Mouse (Mus musculus): ENCODE measurements around the gene Mtmr12. TPM values are rescaled to one million over a fixed set of nuclear protein-coding genes. Genes with fewer than 3 reads are reported as not detected.

Mtmr12 gene
- polyA plus RNA-seq, 2 experiments, result 16.6 to 20.7 TPM

DNA sequence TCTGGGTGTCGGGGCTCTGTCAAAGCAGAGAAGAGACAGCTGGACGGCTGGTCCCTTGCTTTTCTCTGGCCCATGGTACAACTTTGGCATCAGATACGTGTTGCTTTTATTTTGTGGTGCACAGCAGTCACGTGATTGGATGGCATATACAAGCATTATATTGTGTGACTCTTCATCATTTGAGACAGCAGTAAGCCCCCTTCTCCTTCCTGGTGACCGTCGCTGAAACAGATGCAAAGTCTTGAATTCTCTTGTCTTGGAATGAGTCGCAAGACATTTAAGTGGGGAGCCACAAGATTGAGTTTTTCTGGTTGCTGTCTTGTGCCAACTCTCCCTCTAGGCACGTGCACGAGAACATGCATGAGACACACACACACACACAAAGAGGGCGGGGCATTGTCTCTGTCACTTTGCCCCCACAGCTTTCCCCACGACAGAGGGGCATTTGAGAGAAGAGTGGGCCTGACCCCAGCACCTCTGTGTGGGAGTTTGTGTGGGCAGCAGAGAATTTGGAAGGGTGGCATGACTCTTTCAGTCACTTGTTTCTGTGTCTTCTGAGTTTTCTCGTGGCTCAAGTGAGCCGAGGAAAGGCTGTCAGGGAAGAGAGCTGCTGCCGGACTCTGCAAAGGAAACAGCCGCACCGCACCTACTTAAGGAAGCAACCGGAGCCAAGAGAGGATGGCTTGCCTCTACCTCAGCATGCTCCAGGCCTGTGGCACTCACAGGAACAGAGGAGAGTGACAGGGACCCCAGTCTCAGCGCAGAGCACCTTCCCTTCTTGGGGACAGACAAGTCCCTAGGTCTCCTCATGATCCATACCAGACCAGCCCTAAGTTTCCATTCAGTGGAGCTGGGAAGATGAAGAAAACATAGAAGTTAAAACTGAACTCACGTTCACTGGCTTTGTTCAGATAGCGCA is 9.8 kb upstream of the Mtmr12 start:
- peak overlapping the region; percentile 28 for H3K4me2 ChIP-seq (replicated peaks; ENCODE audit: low read depth, low read length, severe bottlenecking)
- H3K4me1 ChIP-seq (ENCODE audit: control insufficient read depth, insufficient read depth, low read length), result peaks cover 28% of the 10 kb centered on the region
- no peak for TF ChIP-seq POLR2A (IDR thresholded peaks at IDR 0.05; ENCODE audit: borderline replicate concordance, extremely low read depth, insufficient read depth, insufficient read length)
- ATAC-seq (ENCODE audit: low FRiP score, low read depth) (no peak), DNase-seq (ENCODE audit: low spot score) (no peak)
- no peaks in the 10 kb centered on the region for H3K9me3 ChIP-seq (ENCODE audit: control insufficient read depth, low read length)
- peaks cover 5% of the 10 kb centered on the region; the same call in 1 of the 2 replicates for H3K36me3 ChIP-seq (ENCODE audit: control insufficient read depth, insufficient read depth, low read length)
- no peaks in the 10 kb centered on the region for H3K27me3 ChIP-seq (ENCODE audit: control insufficient read depth, insufficient read depth, low read length)
- no peak overlapping the region; the same call in 1 of the 2 replicates for H3K9ac ChIP-seq (ENCODE audit: low read depth, low read length, severe bottlenecking)
- peak overlapping the region; percentile 84 for H3K27ac ChIP-seq (replicated peaks; ENCODE audit: low read depth, low read length)
- WGBS, result 70% methylated on average over 20 of the region's 20 CpGs
- H3K4me3 ChIP-seq (replicated peaks; ENCODE audit: low read length), result no peak overlapping the region

DNA sequence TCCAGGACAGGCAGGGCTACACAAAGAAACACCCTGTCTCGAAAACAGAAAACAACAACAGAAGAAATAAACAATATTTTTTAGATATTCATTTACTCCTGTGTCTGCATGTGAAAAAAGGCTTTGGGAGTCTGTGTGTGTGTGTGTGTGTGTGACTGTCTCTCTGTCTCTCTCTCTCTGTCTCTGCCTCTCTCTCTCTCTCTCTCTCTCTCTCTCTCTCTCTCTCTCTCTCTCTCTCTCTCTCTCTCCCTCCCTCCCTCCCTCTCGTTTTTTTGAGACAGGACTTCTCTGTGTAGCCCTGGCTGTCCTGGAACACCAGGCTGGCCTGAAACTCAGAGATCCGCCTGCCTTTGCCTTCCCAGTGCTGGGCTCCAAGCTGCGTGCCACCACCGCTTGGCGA is 8.9 kb upstream of the Mtmr12 start:
- no peak for TF ChIP-seq POLR2A (IDR thresholded peaks at IDR 0.05; ENCODE audit: borderline replicate concordance, extremely low read depth, insufficient read depth, insufficient read length)
- DNase-seq (ENCODE audit: low spot score) (no peak), ATAC-seq (ENCODE audit: low FRiP score, low read depth) (no peak)
- Histone ChIP-seq H3K27me3 (ENCODE audit: control insufficient read depth, insufficient read depth, low read length) (no peaks in the 10 kb centered on the region), H3K9ac (ENCODE audit: low read depth, low read length, severe bottlenecking) (no peak overlapping the region), H3K4me1 (ENCODE audit: control insufficient read depth, insufficient read depth, low read length) (peaks cover 28% of the 10 kb centered on the region), H3K4me2 (replicated peaks; ENCODE audit: low read depth, low read length, severe bottlenecking) (no peak overlapping the region), H3K27ac (replicated peaks; ENCODE audit: low read depth, low read length) (no peak overlapping the region), H3K4me3 (replicated peaks; ENCODE audit: low read length) (no peak overlapping the region), H3K9me3 (ENCODE audit: control insufficient read depth, low read length) (no peaks in the 10 kb centered on the region), H3K36me3 (ENCODE audit: control insufficient read depth, insufficient read depth, low read length) (peaks cover under 1% of the 10 kb centered on the region; the same call in 1 of the 2 replicates)
- WGBS, result 67% methylated on average over 6 of the region's 6 CpGs

DNA sequence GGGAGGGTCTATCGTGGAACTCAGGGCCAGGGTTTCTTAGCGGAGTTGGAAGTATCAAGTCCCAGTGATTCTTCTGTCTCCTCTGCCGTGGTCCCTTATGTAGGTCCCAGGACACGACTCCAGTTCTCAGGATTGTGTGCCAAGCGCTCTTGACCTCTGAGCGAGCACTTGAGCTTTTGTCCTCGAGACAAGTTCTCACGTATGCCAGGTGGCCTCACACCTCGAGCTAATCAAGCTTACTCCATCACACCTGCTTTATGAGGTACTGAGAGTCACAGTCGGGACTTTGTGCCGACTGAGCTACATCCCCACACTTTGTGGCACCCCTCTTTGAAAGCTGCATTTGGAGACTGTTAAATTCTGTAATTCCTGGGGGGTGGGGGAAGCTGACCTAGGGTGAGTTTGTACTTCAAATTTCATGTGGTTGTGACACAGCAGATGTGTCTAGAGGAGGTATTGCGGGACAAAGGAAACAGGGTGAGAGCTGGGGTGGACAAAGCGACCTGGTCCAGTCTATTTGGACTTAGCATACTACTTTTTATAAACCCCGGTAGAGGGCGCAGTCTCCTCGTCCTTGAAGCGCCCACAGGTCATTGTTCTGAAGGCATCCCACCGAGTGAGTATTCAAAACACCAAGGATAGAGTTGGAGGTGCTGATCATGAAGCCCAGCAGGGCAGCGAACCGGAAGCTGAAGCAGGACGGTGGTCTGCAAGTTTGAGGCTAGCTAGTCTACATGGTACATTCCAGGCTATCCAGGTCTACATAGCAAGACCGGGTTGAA is 8.2 kb upstream of the Mtmr12 start:
- H3K36me3 ChIP-seq (ENCODE audit: control insufficient read depth, insufficient read depth, low read length), result no peaks in the 10 kb centered on the region
- ATAC-seq (ENCODE audit: low FRiP score, low read depth) (peak; percentile 35; the same call in 1 of the 2 replicates), DNase-seq (ENCODE audit: low spot score) (peak; percentile 77)
- no peaks in the 10 kb centered on the region for H3K9me3 ChIP-seq (ENCODE audit: control insufficient read depth, low read length)
- H3K4me1 ChIP-seq (ENCODE audit: control insufficient read depth, insufficient read depth, low read length), result peaks cover 28% of the 10 kb centered on the region
- H3K4me2 ChIP-seq (replicated peaks; ENCODE audit: low read depth, low read length, severe bottlenecking), result peak overlapping the region; percentile 19; the same call in 1 of the 2 replicates
- H3K27ac ChIP-seq (replicated peaks; ENCODE audit: low read depth, low read length), result no peak overlapping the region
- 25% methylated on average over 22 of the region's 22 CpGs for WGBS
- no peak for TF ChIP-seq POLR2A (IDR thresholded peaks at IDR 0.05; ENCODE audit: borderline replicate concordance, extremely low read depth, insufficient read depth, insufficient read length)
- H3K27me3 ChIP-seq (ENCODE audit: control insufficient read depth, insufficient read depth, low read length), result no peaks in the 10 kb centered on the region
- no peak overlapping the region for H3K9ac ChIP-seq (ENCODE audit: low read depth, low read length, severe bottlenecking)
- H3K4me3 ChIP-seq (replicated peaks; ENCODE audit: low read length), result no peak overlapping the region

DNA sequence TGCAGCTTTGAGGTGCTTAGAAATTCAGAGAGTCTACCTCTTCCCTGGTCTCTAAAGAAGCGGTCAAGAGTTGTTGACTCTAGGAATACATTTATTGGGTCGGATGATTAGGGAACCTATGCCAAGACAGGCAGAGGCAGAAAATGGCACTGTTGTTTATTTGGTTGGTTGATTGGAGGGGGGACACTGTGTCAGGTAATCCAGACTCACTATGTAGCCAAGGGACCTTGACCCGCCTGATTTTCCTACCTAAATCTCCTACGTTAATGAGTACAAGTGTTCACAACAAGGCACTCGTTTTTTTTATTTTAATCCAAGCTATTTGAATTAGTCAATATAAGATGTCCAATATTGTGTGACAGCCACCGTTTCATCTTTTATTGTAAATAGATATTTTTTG is 7.5 kb upstream of the Mtmr12 start:
- H3K4me2 ChIP-seq (replicated peaks; ENCODE audit: low read depth, low read length, severe bottlenecking), result no peak overlapping the region
- DNase-seq (ENCODE audit: low spot score), result no peak
- no peak overlapping the region for H3K9ac ChIP-seq (ENCODE audit: low read depth, low read length, severe bottlenecking)
- no peak for ATAC-seq (ENCODE audit: low FRiP score, low read depth)
- no peak overlapping the region for H3K27ac ChIP-seq (replicated peaks; ENCODE audit: low read depth, low read length)
- 88% methylated on average over 6 of the region's 6 CpGs for WGBS
- H3K27me3 ChIP-seq (ENCODE audit: control insufficient read depth, insufficient read depth, low read length), result no peaks in the 10 kb centered on the region
- H3K4me3 ChIP-seq (replicated peaks; ENCODE audit: low read length), result no peak overlapping the region
- no peaks in the 10 kb centered on the region for H3K36me3 ChIP-seq (ENCODE audit: control insufficient read depth, insufficient read depth, low read length)
- TF ChIP-seq POLR2A (IDR thresholded peaks at IDR 0.05; ENCODE audit: borderline replicate concordance, extremely low read depth, insufficient read depth, insufficient read length), result no peak
- no peaks in the 10 kb centered on the region for H3K9me3 ChIP-seq (ENCODE audit: control insufficient read depth, low read length)
- peaks cover 28% of the 10 kb centered on the region for H3K4me1 ChIP-seq (ENCODE audit: control insufficient read depth, insufficient read depth, low read length)

- Histone ChIP-seq H3K36me3 (ENCODE audit: control insufficient read depth, insufficient read depth, low read length) (no peaks in the 10 kb centered on the region), H3K9ac (ENCODE audit: low read depth, low read length, severe bottlenecking) (no peak overlapping the region), H3K27ac (replicated peaks; ENCODE audit: low read depth, low read length) (no peak overlapping the region), H3K9me3 (ENCODE audit: control insufficient read depth, low read length) (no peaks in the 10 kb centered on the region), H3K27me3 (ENCODE audit: control insufficient read depth, insufficient read depth, low read length) (no peaks in the 10 kb centered on the region), H3K4me2 (replicated peaks; ENCODE audit: low read depth, low read length, severe bottlenecking) (no peak overlapping the region), H3K4me1 (ENCODE audit: control insufficient read depth, insufficient read depth, low read length) (peaks cover 16% of the 10 kb centered on the region), H3K4me3 (replicated peaks; ENCODE audit: low read length) (no peak overlapping the region)
- no peak for TF ChIP-seq POLR2A (IDR thresholded peaks at IDR 0.05; ENCODE audit: borderline replicate concordance, extremely low read depth, insufficient read depth, insufficient read length)
- DNase-seq (ENCODE audit: low spot score) (no peak), ATAC-seq (ENCODE audit: low FRiP score, low read depth) (no peak)
- WGBS, result 90% methylated on average over 7 of the region's 7 CpGs
Observed at GRCm38 (mm10) chr15:12200021-12200420, 4.8 kb upstream of the Mtmr12 start.
